Mouse (Mus musculus) stomach, postnatal 0 days (tissue): Measurements from ENCODE around the gene Dpp3. TPM values are rescaled to one million over a fixed set of nuclear protein-coding genes. Genes with fewer than 3 reads are reported as not detected.

ENCODE experiments used
- ATAC-seq: fragments of 200-750 bp; cut with Nextera tagmentation; 2 replicates; pipeline ENCODE4 v1.8.0; 2017; ENCODE audit not compliant: low FRiP score, low TSS enrichment
- DNase-seq: peaks from one replicate; pipeline ENCODE4 v3.0.0-alpha.2; 2016; ENCODE audit warnings: low spot score
- H3K27ac ChIP-seq: fragments of 300-500 bp; sonication (generic); replicated peaks from 2 replicates; pipeline ENCODE4 v1.5.1; 2014; ENCODE audit warnings: mild to moderate bottlenecking, control low read depth
- H3K27me3 ChIP-seq: fragments of 300-500 bp; sonication (generic); 2 replicates; pipeline ENCODE4 v1.6.1; 2014; ENCODE audit warnings: low read length; ENCODE audit not compliant: control insufficient read depth, insufficient read depth
- H3K36me3 ChIP-seq: fragments of 300-500 bp; sonication (generic); 2 replicates; pipeline ENCODE4 v1.6.1; 2014; ENCODE audit warnings: low read length, mixed read lengths; ENCODE audit not compliant: control insufficient read depth, insufficient read depth
- H3K4me1 ChIP-seq: fragments of 300-500 bp; sonication (generic); replicated peaks from 2 replicates; pipeline ENCODE4 v1.6.1; 2014; ENCODE audit warnings: antibody characterized with exemption; ENCODE audit not compliant: control insufficient read depth, insufficient read depth
- H3K4me2 ChIP-seq: fragments of 300-500 bp; sonication (generic); replicated peaks from 2 replicates; pipeline ENCODE4 v1.6.1; 2014; ENCODE audit warnings: low read depth, mild to moderate bottlenecking, control low read depth, moderate library complexity
- H3K4me3 ChIP-seq: fragments of 300-500 bp; sonication (generic); 2 replicates; pipeline ENCODE4 v1.5.1; 2014; ENCODE audit warnings: low read depth, low read length, control low read depth
- H3K9ac ChIP-seq: fragments of 300-500 bp; sonication (generic); 2 replicates; pipeline ENCODE4 v1.6.1; 2014; ENCODE audit warnings: mild to moderate bottlenecking, low read length, control low read depth, mixed read lengths
- H3K9me3 ChIP-seq: fragments of 300-500 bp; sonication (generic); 2 replicates; pipeline ENCODE4 v1.6.1; 2016; ENCODE audit warnings: low read length; ENCODE audit not compliant: control insufficient read depth
- CTCF ChIP-seq: IDR thresholded peaks from 2 replicates; pipeline ENCODE4 v1.5.1; 2016; ENCODE audit warnings: antibody characterized with exemption, low read depth, mild to moderate bottlenecking, moderate library complexity
- EP300 ChIP-seq: optimal IDR thresholded peaks from 2 replicates; pipeline ENCODE3; 2016; ENCODE audit warnings: antibody characterized with exemption
- WGBS: fragments of 180-500 bp; shearing (Covaris S2); extraction: QIAGEN DNeasy Blood & Tissue Kit; methylation state at CpG from one replicate; pipeline ENCODE4 v1.1.7; 2014; 5-methylcytosine and 5-hydroxymethylcytosine counted together
- polyA plus RNA-seq: library from polyadenylated mRNA; unstranded; fragments of >200 nt; fragmentation: Nextera tagmentation; extraction: Ambion mirVana; gene quantifications from 2 replicates; pipeline ENCODE4 v1.2.1, GENCODE M21; 2015

Gene Dpp3
- polyA plus RNA-seq, 1 experiment from 2014 or later = 91.0 TPM

GRCm38 (mm10) chr19:4865147-4865546, 62.9 kb downstream of the Dpp3 start:
- no peaks in the 10 kb centered on the region for H3K4me1 ChIP-seq
- TF ChIP-seq EP300 (no peak), CTCF (0 out of 2 replicates have a peak, but pooled peaks have one; percentile 4)
- WGBS = 6% methylated on average over 17 of the region's 17 CpGs
- DNase-seq = peak; percentile 45
- no peak overlapping the region for H3K4me3 ChIP-seq
- 0 out of 2 replicates have a peak, but pooled peaks have one; percentile 21 for ATAC-seq
- H3K27ac ChIP-seq = no peak overlapping the region
- H3K36me3 ChIP-seq = no peaks in the 10 kb centered on the region
- no peaks in the 10 kb centered on the region for H3K27me3 ChIP-seq
- peak overlapping the region; percentile 34; the same call in 1 of the 2 replicates for H3K4me2 ChIP-seq
- H3K9ac ChIP-seq = no peak overlapping the region
- H3K9me3 ChIP-seq = no peaks in the 10 kb centered on the region

- H3K27me3 ChIP-seq = no peaks in the 10 kb centered on the region
- H3K36me3 ChIP-seq = no peaks in the 10 kb centered on the region
- H3K27ac ChIP-seq = no peak overlapping the region
- no peak for ATAC-seq
- no peak overlapping the region for H3K4me3 ChIP-seq
- no peak for TF ChIP-seq CTCF
- no peak for TF ChIP-seq EP300
- DNase-seq = no peak
- no peaks in the 10 kb centered on the region for H3K9me3 ChIP-seq
- no peak overlapping the region for H3K9ac ChIP-seq
- WGBS = 65% methylated on average over 6 of the region's 6 CpGs
- H3K4me2 ChIP-seq = no peak overlapping the region
- H3K4me1 ChIP-seq = no peaks in the 10 kb centered on the region
These were observed 65.0 kb downstream of the Dpp3 start for GRCm38 (mm10) chr19:4863048-4863447.

GRCm38 (mm10) chr19:4859081-4859480, 69.0 kb downstream of the Dpp3 start:
- H3K4me3 ChIP-seq = no peak overlapping the region
- H3K9me3 ChIP-seq = no peaks in the 10 kb centered on the region
- ATAC-seq (no peak), DNase-seq (no peak)
- H3K27ac ChIP-seq = no peak overlapping the region
- no peaks in the 10 kb centered on the region for H3K4me1 ChIP-seq
- H3K9ac ChIP-seq = no peak overlapping the region
- H3K4me2 ChIP-seq = no peak overlapping the region
- H3K36me3 ChIP-seq = no peaks in the 10 kb centered on the region
- WGBS = 60% methylated on average over 6 of the region's 6 CpGs
- TF ChIP-seq EP300 (no peak), CTCF (no peak)
- no peaks in the 10 kb centered on the region for H3K27me3 ChIP-seq

Other genes with a start within 250 kb of the Dpp3 start
- gene Gm960, start 229.6 kb downstream of the Dpp3 start, polyA plus RNA-seq = 1.7 and 2.3 TPM in 2 replicates
- gene Sptbn2, start 217.1 kb downstream of the Dpp3 start, polyA plus RNA-seq = 3.5 and 3.6 TPM in 2 replicates
- 17.6 and 19.3 TPM in 2 replicates for gene Rbm4b, start 171.8 kb downstream of the Dpp3 start, polyA plus RNA-seq
- 22.2 and 23.3 TPM in 2 replicates for gene Rbm4, start 134.4 kb downstream of the Dpp3 start, polyA plus RNA-seq
- 16.0 and 19.1 TPM in 2 replicates for gene Gm21992, start 116.7 kb downstream of the Dpp3 start, polyA plus RNA-seq
- gene Rbm14, start 116.7 kb downstream of the Dpp3 start, polyA plus RNA-seq = 21.9 and 24.2 TPM in 2 replicates
- 72.7 and 81.6 TPM in 2 replicates for gene Ccs, start 89.0 kb downstream of the Dpp3 start, polyA plus RNA-seq
- gene Ccdc87, start 88.9 kb downstream of the Dpp3 start, polyA plus RNA-seq = 0.05 TPM in 1 of 2 replicates, not detected in the other
- 24.1 and 28.4 TPM in 2 replicates for gene Ctsf, start 73.2 kb downstream of the Dpp3 start, polyA plus RNA-seq
- 1.3 and 2.3 TPM in 2 replicates for gene Actn3, start 50.4 kb downstream of the Dpp3 start, polyA plus RNA-seq
- gene Zdhhc24, start 49.6 kb downstream of the Dpp3 start, polyA plus RNA-seq = 6.4 and 7.3 TPM in 2 replicates
- gene Bbs1, start 21.7 kb downstream of the Dpp3 start, polyA plus RNA-seq = 0.85 and 0.95 TPM in 2 replicates
- 0.85 and 1.2 TPM in 2 replicates for gene Peli3, start 14.8 kb upstream of the Dpp3 start, polyA plus RNA-seq
- 67.9 and 78.0 TPM in 2 replicates for gene Mrpl11, start 33.9 kb upstream of the Dpp3 start, polyA plus RNA-seq
- gene Npas4, start 62.0 kb upstream of the Dpp3 start, polyA plus RNA-seq = 0.08 and 0.12 TPM in 2 replicates
- gene Slc29a2, start 95.6 kb upstream of the Dpp3 start, polyA plus RNA-seq = 1.7 and 1.8 TPM in 2 replicates
- gene B4gat1, start 110.5 kb upstream of the Dpp3 start, polyA plus RNA-seq = 22.3 and 23.6 TPM in 2 replicates
- 0.24 and 1.1 TPM in 2 replicates for gene AC124502.3, start 110.6 kb upstream of the Dpp3 start, polyA plus RNA-seq
- gene Brms1, start 113.1 kb upstream of the Dpp3 start, polyA plus RNA-seq = 42.3 and 45.6 TPM in 2 replicates
- 2.6 TPM in 2 replicates for gene Rin1, start 122.2 kb upstream of the Dpp3 start, polyA plus RNA-seq
- gene Cd248, start 139.8 kb upstream of the Dpp3 start, polyA plus RNA-seq = 31.6 and 39.5 TPM in 2 replicates
- gene Tmem151a, start 157.2 kb upstream of the Dpp3 start, polyA plus RNA-seq = 10.4 and 11.4 TPM in 2 replicates
- gene Yif1a, start 160.3 kb upstream of the Dpp3 start, polyA plus RNA-seq = 128 and 131 TPM in 2 replicates
- gene Cnih2, start 170.2 kb upstream of the Dpp3 start, polyA plus RNA-seq = 5.6 and 7.1 TPM in 2 replicates
- 183 and 194 TPM in 2 replicates for gene Rab1b, start 178.8 kb upstream of the Dpp3 start, polyA plus RNA-seq
- gene Klc2, start 190.3 kb upstream of the Dpp3 start, polyA plus RNA-seq = 8.7 and 8.8 TPM in 2 replicates